Mouse (Mus musculus): ENCODE results near the gene Vangl1.

DNA sequence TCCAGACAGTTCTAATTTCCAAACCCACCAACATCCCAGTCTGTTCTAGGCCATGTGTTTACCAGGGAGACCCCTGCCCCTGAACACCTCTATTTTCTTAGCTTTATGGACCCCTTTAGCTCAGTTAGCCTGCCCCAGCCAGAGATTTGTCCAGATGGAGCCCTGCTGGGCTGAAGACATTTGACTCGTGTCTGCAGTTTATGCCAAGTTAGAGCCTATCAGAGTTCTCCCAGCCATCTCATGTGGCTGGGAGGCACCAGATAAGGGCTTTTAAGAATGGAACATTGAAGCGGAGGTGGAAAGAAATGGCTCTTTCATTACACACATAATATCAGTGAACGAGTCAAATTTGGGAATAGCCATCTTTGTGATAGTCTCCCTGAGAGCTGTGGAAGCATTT is 61.0 kb downstream of the Vangl1 start:
- TF ChIP-seq POLR2A (IDR thresholded peaks at IDR 0.05; ENCODE audit: extremely low read depth, insufficient read depth, low read length) (no peak), CTCF (IDR thresholded peaks at IDR 0.05; ENCODE audit: extremely low read depth, insufficient read depth, low read length) (no peak)
